Mouse (Mus musculus): ENCODE measurements around the gene Serpina5. TPM values are rescaled to one million over a fixed set of nuclear protein-coding genes. Genes with fewer than 3 reads are reported as not detected.

Gene Serpina5
- polyA plus RNA-seq (2012; rRNA removed), result not detected in 2 replicates

GRCm38 (mm10) chr12:104100768-104101167, at the start of gene Serpina5:
TSS of gene Serpina5 (plus strand) at chr12:104101113.
- Histone ChIP-seq H3K4me1 (ENCODE audit: control insufficient read depth, insufficient read depth, insufficient read length, low read length) (no peaks in the 10 kb centered on the region), H3K27ac (ENCODE audit: insufficient read depth, low read depth, low read length) (no peak within 1 kb of the TSS), H3K36me3 (ENCODE audit: control insufficient read depth, insufficient read depth, low read length) (no peaks in the 10 kb centered on the region), H3K27me3 (ENCODE audit: control insufficient read depth, insufficient read depth, low read length) (no peaks in the 10 kb centered on the region), H3K4me3 (ENCODE audit: low read depth, low read length) (no peak within 1 kb of the TSS)
- TF ChIP-seq POLR2A (IDR thresholded peaks at IDR 0.05; ENCODE audit: low read depth, low read length), result no peak
- TF ChIP-seq CTCF (IDR thresholded peaks at IDR 0.05; ENCODE audit: extremely low read depth, insufficient read length, insufficient replicate concordance, low read depth, low read length), result no peak
- WGBS, result 77% methylated on average over 6 of the region's 6 CpGs

- Histone ChIP-seq H3K27ac (ENCODE audit: insufficient read depth, low read depth, low read length) (no peak overlapping the region), H3K4me3 (ENCODE audit: low read depth, low read length) (no peak overlapping the region), H3K27me3 (ENCODE audit: control insufficient read depth, insufficient read depth, low read length) (no peaks in the 10 kb centered on the region), H3K4me1 (ENCODE audit: control insufficient read depth, insufficient read depth, insufficient read length, low read length) (no peaks in the 10 kb centered on the region), H3K36me3 (ENCODE audit: control insufficient read depth, insufficient read depth, low read length) (no peaks in the 10 kb centered on the region)
- TF ChIP-seq CTCF (IDR thresholded peaks at IDR 0.05; ENCODE audit: extremely low read depth, insufficient read length, insufficient replicate concordance, low read depth, low read length) (no peak), POLR2A (IDR thresholded peaks at IDR 0.05; ENCODE audit: low read depth, low read length) (no peak)
- 54% methylated on average over 1 of the region's 1 CpGs for WGBS
Observed at GRCm38 (mm10) chr12:104053995-104054394, 46.9 kb upstream of the Serpina5 start.

DNA sequence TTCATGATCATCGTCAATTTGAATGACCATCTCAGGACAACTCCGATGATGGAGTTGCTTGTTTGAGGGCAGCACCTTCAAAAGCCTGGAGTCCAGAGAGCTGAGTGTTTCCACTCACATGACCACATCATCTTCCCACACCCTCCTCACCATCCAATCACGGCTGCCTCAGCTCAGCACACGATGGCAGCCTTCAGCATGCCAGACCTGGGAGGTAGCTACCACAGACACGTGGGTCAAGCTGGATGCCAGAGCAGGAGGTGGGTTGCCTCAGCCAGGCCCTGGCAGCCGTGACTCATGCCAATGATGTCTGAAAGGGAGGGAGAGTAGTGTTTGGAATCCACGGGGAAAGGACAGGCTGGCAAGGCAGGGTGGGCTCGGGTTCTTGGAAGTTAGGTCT, 45.2 kb upstream of the Serpina5 start:
- 66% methylated on average over 8 of the region's 8 CpGs for whole genome bisulfite sequencing
- no peak overlapping the region for H3K27ac ChIP-seq (ENCODE audit: insufficient read depth, low read depth, low read length)
- no peaks in the 10 kb centered on the region for H3K36me3 ChIP-seq (ENCODE audit: control insufficient read depth, insufficient read depth, low read length)
- H3K4me1 ChIP-seq (ENCODE audit: control insufficient read depth, insufficient read depth, insufficient read length, low read length), result no peaks in the 10 kb centered on the region
- no peaks in the 10 kb centered on the region for H3K27me3 ChIP-seq (ENCODE audit: control insufficient read depth, insufficient read depth, low read length)
- TF ChIP-seq CTCF (IDR thresholded peaks at IDR 0.05; ENCODE audit: extremely low read depth, insufficient read length, insufficient replicate concordance, low read depth, low read length), result no peak
- TF ChIP-seq POLR2A (IDR thresholded peaks at IDR 0.05; ENCODE audit: low read depth, low read length), result no peak
- no peak overlapping the region for H3K4me3 ChIP-seq (ENCODE audit: low read depth, low read length)

DNA sequence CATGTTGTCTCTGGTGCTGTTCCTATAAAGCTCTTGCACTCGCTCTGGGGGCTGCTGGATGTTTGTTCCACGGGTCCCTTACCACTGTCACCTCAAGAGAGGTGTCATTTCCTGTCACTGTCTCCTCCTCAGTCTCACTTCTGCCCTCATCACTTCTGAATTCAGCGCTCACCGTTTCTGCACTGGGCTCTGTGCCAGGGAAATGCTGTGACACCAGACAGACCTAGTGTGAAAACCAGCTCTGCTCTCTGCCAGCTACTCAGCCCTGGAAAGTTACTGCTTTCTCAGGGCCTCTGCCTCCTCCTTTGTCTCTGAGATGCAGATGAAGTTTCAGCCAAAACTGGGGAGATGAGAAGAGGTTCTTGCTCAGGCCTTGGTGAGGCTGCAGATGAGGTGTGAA, 43.9 kb upstream of the Serpina5 start:
- Histone ChIP-seq H3K4me1 (ENCODE audit: control insufficient read depth, insufficient read depth, insufficient read length, low read length) (no peaks in the 10 kb centered on the region), H3K27ac (ENCODE audit: insufficient read depth, low read depth, low read length) (peak overlapping the region; percentile 68)
- WGBS, result 28% methylated on average over 4 of the region's 4 CpGs

GRCm38 (mm10) chr12:104057531-104057930, 43.4 kb upstream of the Serpina5 start:
- 73% methylated on average over 7 of the region's 7 CpGs for WGBS
- no peak for TF ChIP-seq POLR2A (IDR thresholded peaks at IDR 0.05; ENCODE audit: low read depth, low read length)
- TF ChIP-seq CTCF (IDR thresholded peaks at IDR 0.05; ENCODE audit: extremely low read depth, insufficient read length, insufficient replicate concordance, low read depth, low read length), result no peak
- peak overlapping the region; percentile 68 for H3K27ac ChIP-seq (ENCODE audit: insufficient read depth, low read depth, low read length)
- no peaks in the 10 kb centered on the region for H3K36me3 ChIP-seq (ENCODE audit: control insufficient read depth, insufficient read depth, low read length)
- no peaks in the 10 kb centered on the region for H3K27me3 ChIP-seq (ENCODE audit: control insufficient read depth, insufficient read depth, low read length)
- no peak overlapping the region for H3K4me3 ChIP-seq (ENCODE audit: low read depth, low read length)
- no peaks in the 10 kb centered on the region for H3K4me1 ChIP-seq (ENCODE audit: control insufficient read depth, insufficient read depth, insufficient read length, low read length)

More for the DNA sequence above, 43.9 kb upstream of the Serpina5 start:
- no peak for TF ChIP-seq POLR2A (IDR thresholded peaks at IDR 0.05; ENCODE audit: low read depth, low read length)
- TF ChIP-seq CTCF (IDR thresholded peaks at IDR 0.05; ENCODE audit: extremely low read depth, insufficient read length, insufficient replicate concordance, low read depth, low read length), result no peak
- no peaks in the 10 kb centered on the region for H3K36me3 ChIP-seq (ENCODE audit: control insufficient read depth, insufficient read depth, low read length)
- no peaks in the 10 kb centered on the region for H3K27me3 ChIP-seq (ENCODE audit: control insufficient read depth, insufficient read depth, low read length)
- H3K4me3 ChIP-seq (ENCODE audit: low read depth, low read length), result no peak overlapping the region

- 75% methylated on average over 6 of the region's 6 CpGs for WGBS
- Histone ChIP-seq H3K4me3 (ENCODE audit: low read depth, low read length) (no peak overlapping the region), H3K36me3 (ENCODE audit: control insufficient read depth, insufficient read depth, low read length) (no peaks in the 10 kb centered on the region), H3K27ac (ENCODE audit: insufficient read depth, low read depth, low read length) (no peak overlapping the region), H3K27me3 (ENCODE audit: control insufficient read depth, insufficient read depth, low read length) (no peaks in the 10 kb centered on the region), H3K4me1 (ENCODE audit: control insufficient read depth, insufficient read depth, insufficient read length, low read length) (no peaks in the 10 kb centered on the region)
- TF ChIP-seq CTCF (IDR thresholded peaks at IDR 0.05; ENCODE audit: extremely low read depth, insufficient read length, insufficient replicate concordance, low read depth, low read length), result no peak
- TF ChIP-seq POLR2A (IDR thresholded peaks at IDR 0.05; ENCODE audit: low read depth, low read length), result no peak
Observed at GRCm38 (mm10) chr12:104060126-104060525, 40.8 kb upstream of the Serpina5 start.

- H3K4me1 ChIP-seq (ENCODE audit: control insufficient read depth, insufficient read depth, insufficient read length, low read length), result no peaks in the 10 kb centered on the region
- H3K27me3 ChIP-seq (ENCODE audit: control insufficient read depth, insufficient read depth, low read length), result no peaks in the 10 kb centered on the region
- TF ChIP-seq CTCF (IDR thresholded peaks at IDR 0.05; ENCODE audit: extremely low read depth, insufficient read length, insufficient replicate concordance, low read depth, low read length) (no peak), POLR2A (IDR thresholded peaks at IDR 0.05; ENCODE audit: low read depth, low read length) (no peak)
- no peak overlapping the region for H3K4me3 ChIP-seq (ENCODE audit: low read depth, low read length)
- no peak overlapping the region for H3K27ac ChIP-seq (ENCODE audit: insufficient read depth, low read depth, low read length)
- no peaks in the 10 kb centered on the region for H3K36me3 ChIP-seq (ENCODE audit: control insufficient read depth, insufficient read depth, low read length)
- WGBS, result 43% methylated on average over 2 of the region's 2 CpGs
Observed at GRCm38 (mm10) chr12:104061862-104062261, 39.1 kb upstream of the Serpina5 start.
